Mouse (Mus musculus): ENCODE measurements around the gene Eng. TPM values are rescaled to one million over a fixed set of nuclear protein-coding genes. Genes with fewer than 3 reads are reported as not detected.
A peak's percentile ranks its signal among the peaks of the same experiment; 100 is the strongest.

Eng gene
- polyA plus RNA-seq, 1 experiment from 2014 or later: 55.9 TPM

GRCm38 (mm10) chr2:32676821-32677220, 30.4 kb downstream of the Eng start:
- no peak for ATAC-seq (ENCODE audit: low FRiP score, low TSS enrichment)
- Histone ChIP-seq H3K36me3 (ENCODE audit: control insufficient read depth, insufficient read depth, low read length) (peaks cover 4% of the 10 kb centered on the region; the same call in 1 of the 2 replicates), H3K4me2 (replicated peaks; ENCODE audit: low read depth, low read length) (no peak overlapping the region), H3K4me1 (ENCODE audit: control insufficient read depth, insufficient read depth, low read length) (no peaks in the 10 kb centered on the region), H3K9ac (ENCODE audit: low read depth, low read length) (no peak overlapping the region), H3K4me3 (ENCODE audit: low read length) (no peak overlapping the region), H3K27ac (ENCODE audit: low read depth, low read length) (no peak overlapping the region), H3K27me3 (ENCODE audit: control insufficient read depth, insufficient read depth, low read length) (no peaks in the 10 kb centered on the region), H3K9me3 (ENCODE audit: control insufficient read depth, low read length) (no peaks in the 10 kb centered on the region)
- 92% methylated on average over 3 of the region's 3 CpGs for WGBS

DNA sequence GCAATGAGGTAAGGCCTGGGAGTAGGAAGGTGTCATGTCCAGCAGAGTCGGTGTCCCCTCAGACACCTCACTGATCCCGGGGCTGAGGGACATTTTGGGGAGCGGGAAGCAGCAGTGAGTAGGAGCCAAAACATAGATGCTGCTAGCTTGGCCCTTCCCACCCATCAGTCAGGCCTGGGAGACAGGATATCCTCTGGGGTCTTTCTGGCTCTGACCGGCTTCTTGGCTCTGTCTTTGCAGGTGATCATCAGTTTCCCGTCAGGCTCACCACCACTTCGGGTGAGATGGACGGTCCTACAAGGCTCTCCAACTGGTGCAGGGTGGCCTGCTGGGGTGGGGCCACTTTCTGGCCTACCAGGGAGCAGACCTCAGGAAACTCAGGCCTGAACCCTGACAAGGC, 31.3 kb downstream of the Eng start:
- Histone ChIP-seq H3K9ac (ENCODE audit: low read depth, low read length) (no peak overlapping the region), H3K4me1 (ENCODE audit: control insufficient read depth, insufficient read depth, low read length) (no peaks in the 10 kb centered on the region), H3K36me3 (ENCODE audit: control insufficient read depth, insufficient read depth, low read length) (peaks cover 5% of the 10 kb centered on the region; the same call in 1 of the 2 replicates), H3K4me3 (ENCODE audit: low read length) (no peak overlapping the region), H3K27ac (ENCODE audit: low read depth, low read length) (no peak overlapping the region), H3K9me3 (ENCODE audit: control insufficient read depth, low read length) (no peaks in the 10 kb centered on the region), H3K4me2 (replicated peaks; ENCODE audit: low read depth, low read length) (no peak overlapping the region), H3K27me3 (ENCODE audit: control insufficient read depth, insufficient read depth, low read length) (no peaks in the 10 kb centered on the region)
- WGBS: 92% methylated on average over 7 of the region's 7 CpGs
- no peak for ATAC-seq (ENCODE audit: low FRiP score, low TSS enrichment)

DNA sequence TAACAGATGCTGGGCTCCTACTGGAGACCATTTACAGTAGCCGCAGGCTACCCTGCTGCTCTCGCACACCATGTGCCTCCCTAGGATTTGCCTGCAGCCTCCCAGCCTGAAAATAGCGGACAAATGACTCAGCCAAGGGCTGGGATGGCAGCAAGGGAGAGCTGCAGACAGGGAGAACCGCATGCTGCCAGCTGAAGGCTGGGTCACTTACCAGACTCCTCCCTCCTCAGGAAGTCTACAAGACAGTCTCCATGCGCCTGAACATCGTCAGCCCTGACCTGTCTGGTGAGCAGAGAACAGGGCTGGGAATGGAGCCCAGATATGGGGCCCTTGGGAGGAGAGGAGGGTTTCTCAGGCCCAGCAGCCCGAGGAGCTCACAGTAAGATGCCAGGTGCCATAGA, 33.7 kb downstream of the Eng start:
- Histone ChIP-seq H3K4me1 (ENCODE audit: control insufficient read depth, insufficient read depth, low read length) (no peaks in the 10 kb centered on the region), H3K9me3 (ENCODE audit: control insufficient read depth, low read length) (no peaks in the 10 kb centered on the region), H3K27me3 (ENCODE audit: control insufficient read depth, insufficient read depth, low read length) (no peaks in the 10 kb centered on the region), H3K4me2 (replicated peaks; ENCODE audit: low read depth, low read length) (no peak overlapping the region), H3K4me3 (ENCODE audit: low read length) (no peak overlapping the region), H3K36me3 (ENCODE audit: control insufficient read depth, insufficient read depth, low read length) (peaks cover 28% of the 10 kb centered on the region), H3K27ac (ENCODE audit: low read depth, low read length) (no peak overlapping the region), H3K9ac (ENCODE audit: low read depth, low read length) (no peak overlapping the region)
- ATAC-seq (ENCODE audit: low FRiP score, low TSS enrichment): 0 out of 2 replicates have a peak, but pooled peaks have one; percentile 26
- WGBS: 43% methylated on average over 7 of the region's 7 CpGs

DNA sequence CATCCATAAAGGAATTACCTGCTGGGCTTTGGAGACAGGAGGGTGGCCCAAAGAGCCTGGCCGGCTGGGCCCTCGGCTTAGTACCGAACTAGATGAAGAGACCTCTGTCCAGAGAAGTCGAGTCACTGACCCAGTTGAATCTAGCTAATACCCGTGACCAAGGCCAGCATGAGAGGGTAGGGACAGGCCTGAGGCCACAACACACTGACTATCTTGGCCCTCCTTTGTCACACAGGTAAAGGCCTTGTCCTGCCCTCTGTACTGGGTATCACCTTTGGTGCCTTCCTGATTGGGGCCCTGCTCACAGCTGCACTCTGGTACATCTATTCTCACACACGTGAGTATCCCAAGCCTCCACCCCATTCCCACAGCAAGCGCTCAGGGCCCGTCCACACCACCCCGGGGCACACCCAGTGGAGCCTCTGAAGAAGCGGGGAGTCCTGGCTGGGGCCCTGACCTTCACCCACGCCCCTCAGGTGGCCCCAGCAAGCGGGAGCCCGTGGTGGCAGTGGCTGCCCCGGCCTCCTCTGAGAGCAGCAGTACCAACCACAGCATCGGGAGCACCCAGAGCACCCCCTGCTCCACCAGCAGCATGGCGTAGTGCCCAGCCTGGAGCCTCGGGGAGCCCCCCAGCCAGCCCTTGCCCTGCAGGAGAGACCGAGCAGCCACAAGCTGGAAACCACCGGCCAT, 34.7 kb downstream of the Eng start:
- Histone ChIP-seq H3K4me1 (ENCODE audit: control insufficient read depth, insufficient read depth, low read length) (no peaks in the 10 kb centered on the region), H3K4me2 (replicated peaks; ENCODE audit: low read depth, low read length) (no peak overlapping the region), H3K27ac (ENCODE audit: low read depth, low read length) (no peak overlapping the region), H3K9ac (ENCODE audit: low read depth, low read length) (no peak overlapping the region), H3K4me3 (ENCODE audit: low read length) (no peak overlapping the region), H3K9me3 (ENCODE audit: control insufficient read depth, low read length) (no peaks in the 10 kb centered on the region), H3K36me3 (ENCODE audit: control insufficient read depth, insufficient read depth, low read length) (peaks cover 39% of the 10 kb centered on the region), H3K27me3 (ENCODE audit: control insufficient read depth, insufficient read depth, low read length) (no peaks in the 10 kb centered on the region)
- 88% methylated on average over 19 of the region's 19 CpGs for WGBS
- ATAC-seq (ENCODE audit: low FRiP score, low TSS enrichment): no peak

DNA sequence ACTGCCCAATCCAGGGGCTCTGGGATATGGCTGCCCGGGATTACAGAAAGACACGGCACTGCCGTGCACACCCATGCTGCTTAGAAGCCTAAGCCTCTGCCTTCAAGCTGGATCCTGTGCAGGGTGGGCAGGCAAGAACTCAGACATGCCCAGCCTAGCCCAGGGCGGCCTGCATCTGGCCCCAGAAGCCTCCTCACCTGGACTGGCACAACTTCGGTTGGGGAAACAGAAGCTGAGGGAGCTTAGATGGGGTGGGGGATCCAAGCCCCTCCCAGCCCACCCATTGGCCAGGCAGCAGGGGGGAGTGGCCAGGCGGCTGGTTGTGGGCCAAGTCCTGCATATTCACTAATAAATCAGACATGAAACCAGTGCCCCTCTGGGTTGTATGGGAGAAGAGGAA, 35.4 kb downstream of the Eng start:
- H3K36me3 ChIP-seq (ENCODE audit: control insufficient read depth, insufficient read depth, low read length): peaks cover 45% of the 10 kb centered on the region
- no peak for ATAC-seq (ENCODE audit: low FRiP score, low TSS enrichment)
- no peak overlapping the region for H3K4me2 ChIP-seq (replicated peaks; ENCODE audit: low read depth, low read length)
- WGBS: 58% methylated on average over 6 of the region's 6 CpGs
- no peak overlapping the region for H3K9ac ChIP-seq (ENCODE audit: low read depth, low read length)
- H3K27me3 ChIP-seq (ENCODE audit: control insufficient read depth, insufficient read depth, low read length): no peaks in the 10 kb centered on the region
- no peaks in the 10 kb centered on the region for H3K4me1 ChIP-seq (ENCODE audit: control insufficient read depth, insufficient read depth, low read length)
- H3K4me3 ChIP-seq (ENCODE audit: low read length): no peak overlapping the region
- no peak overlapping the region for H3K27ac ChIP-seq (ENCODE audit: low read depth, low read length)
- H3K9me3 ChIP-seq (ENCODE audit: control insufficient read depth, low read length): no peaks in the 10 kb centered on the region

GRCm38 (mm10) chr2:32682721-32683417, 36.5 kb downstream of the Eng start:
- no peak overlapping the region for H3K4me3 ChIP-seq (ENCODE audit: low read length)
- 82% methylated on average over 14 of the region's 14 CpGs for WGBS
- H3K4me2 ChIP-seq (replicated peaks; ENCODE audit: low read depth, low read length): no peak overlapping the region
- peaks cover 56% of the 10 kb centered on the region for H3K36me3 ChIP-seq (ENCODE audit: control insufficient read depth, insufficient read depth, low read length)
- H3K9me3 ChIP-seq (ENCODE audit: control insufficient read depth, low read length): no peaks in the 10 kb centered on the region
- H3K27me3 ChIP-seq (ENCODE audit: control insufficient read depth, insufficient read depth, low read length): no peaks in the 10 kb centered on the region
- no peak overlapping the region for H3K9ac ChIP-seq (ENCODE audit: low read depth, low read length)
- no peaks in the 10 kb centered on the region for H3K4me1 ChIP-seq (ENCODE audit: control insufficient read depth, insufficient read depth, low read length)
- ATAC-seq (ENCODE audit: low FRiP score, low TSS enrichment): no peak
- H3K27ac ChIP-seq (ENCODE audit: low read depth, low read length): no peak overlapping the region

DNA sequence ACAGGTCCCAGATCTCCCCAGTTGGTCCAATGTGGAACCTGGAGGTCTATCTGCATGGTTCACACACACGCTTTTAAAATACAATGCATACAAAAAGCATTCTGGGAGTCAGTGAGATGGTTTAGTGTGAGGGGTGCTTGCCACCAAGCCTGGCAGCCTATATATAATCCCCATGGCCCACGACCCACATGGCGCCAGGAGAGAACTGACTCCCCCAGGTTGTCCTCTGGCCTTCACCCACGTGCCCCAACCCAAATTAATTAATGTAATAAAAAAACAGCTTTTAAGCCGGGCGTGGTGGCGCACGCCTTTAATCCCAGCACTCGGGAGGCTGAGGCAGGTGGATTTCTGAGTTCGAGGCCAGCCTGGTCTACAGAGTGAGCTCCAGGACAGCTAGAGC, 37.3 kb downstream of the Eng start:
- no peak overlapping the region for H3K27ac ChIP-seq (ENCODE audit: low read depth, low read length)
- no peak for ATAC-seq (ENCODE audit: low FRiP score, low TSS enrichment)
- H3K9me3 ChIP-seq (ENCODE audit: control insufficient read depth, low read length): no peaks in the 10 kb centered on the region
- H3K27me3 ChIP-seq (ENCODE audit: control insufficient read depth, insufficient read depth, low read length): no peaks in the 10 kb centered on the region
- no peaks in the 10 kb centered on the region for H3K4me1 ChIP-seq (ENCODE audit: control insufficient read depth, insufficient read depth, low read length)
- WGBS: 86% methylated on average over 10 of the region's 10 CpGs
- peaks cover 57% of the 10 kb centered on the region for H3K36me3 ChIP-seq (ENCODE audit: control insufficient read depth, insufficient read depth, low read length)
- no peak overlapping the region for H3K4me2 ChIP-seq (replicated peaks; ENCODE audit: low read depth, low read length)
- H3K9ac ChIP-seq (ENCODE audit: low read depth, low read length): no peak overlapping the region
- no peak overlapping the region for H3K4me3 ChIP-seq (ENCODE audit: low read length)

GRCm38 (mm10) chr2:32684681-32685428, 38.5 kb downstream of the Eng start:
- no peak overlapping the region for H3K27ac ChIP-seq (ENCODE audit: low read depth, low read length)
- no peaks in the 10 kb centered on the region for H3K27me3 ChIP-seq (ENCODE audit: control insufficient read depth, insufficient read depth, low read length)
- no peak for ATAC-seq (ENCODE audit: low FRiP score, low TSS enrichment)
- no peaks in the 10 kb centered on the region for H3K4me1 ChIP-seq (ENCODE audit: control insufficient read depth, insufficient read depth, low read length)
- peaks cover 57% of the 10 kb centered on the region for H3K36me3 ChIP-seq (ENCODE audit: control insufficient read depth, insufficient read depth, low read length)
- H3K4me2 ChIP-seq (replicated peaks; ENCODE audit: low read depth, low read length): no peak overlapping the region
- H3K9ac ChIP-seq (ENCODE audit: low read depth, low read length): no peak overlapping the region
- H3K4me3 ChIP-seq (ENCODE audit: low read length): no peak overlapping the region
- 93% methylated on average over 15 of the region's 15 CpGs for WGBS
- H3K9me3 ChIP-seq (ENCODE audit: control insufficient read depth, low read length): no peaks in the 10 kb centered on the region

GRCm38 (mm10) chr2:32685807-32686206, 39.4 kb downstream of the Eng start:
- Histone ChIP-seq H3K27me3 (ENCODE audit: control insufficient read depth, insufficient read depth, low read length) (no peaks in the 10 kb centered on the region), H3K36me3 (ENCODE audit: control insufficient read depth, insufficient read depth, low read length) (peaks cover 57% of the 10 kb centered on the region), H3K9ac (ENCODE audit: low read depth, low read length) (no peak overlapping the region), H3K4me3 (ENCODE audit: low read length) (no peak overlapping the region), H3K9me3 (ENCODE audit: control insufficient read depth, low read length) (no peaks in the 10 kb centered on the region), H3K4me2 (replicated peaks; ENCODE audit: low read depth, low read length) (no peak overlapping the region), H3K4me1 (ENCODE audit: control insufficient read depth, insufficient read depth, low read length) (0 out of 2 replicates have a peak, but pooled peaks cover 4% of the 10 kb centered on the region), H3K27ac (ENCODE audit: low read depth, low read length) (no peak overlapping the region)
- 91% methylated on average over 3 of the region's 3 CpGs for WGBS
- no peak for ATAC-seq (ENCODE audit: low FRiP score, low TSS enrichment)

All from kidney, embryonic 14.5 days (tissue).